Mouse (Mus musculus) forebrain, embryonic 16.5 days (tissue): Measurements from ENCODE around the gene Tssk3. TPM values are rescaled to one million over a fixed set of nuclear protein-coding genes. Genes with fewer than 3 reads are reported as not detected.

Experiments used
- ATAC-seq: fragments of 200-750 bp; cut with Nextera tagmentation; 2 replicates; pipeline ENCODE4 v1.8.0; 2017; ENCODE audit warnings: mild to moderate bottlenecking, moderate library complexity
- H3K27ac ChIP-seq: fragments of 300-500 bp; sonication (generic); 2 replicates; pipeline ENCODE4 v1.5.1; 2014; ENCODE audit warnings: low read length, control low read depth
- H3K27me3 ChIP-seq: fragments of 300-500 bp; sonication (generic); replicated peaks from 2 replicates; pipeline ENCODE4 v1.6.1; 2014; ENCODE audit warnings: low read length; ENCODE audit not compliant: control insufficient read depth, insufficient read depth
- H3K36me3 ChIP-seq: fragments of 300-500 bp; sonication (generic); 2 replicates; pipeline ENCODE4 v1.6.1; 2014; ENCODE audit not compliant: control insufficient read depth, insufficient read depth
- H3K4me1 ChIP-seq: fragments of 300-500 bp; sonication (generic); replicated peaks from 2 replicates; pipeline ENCODE4 v1.6.1; 2014; ENCODE audit warnings: low read length; ENCODE audit not compliant: control insufficient read depth, insufficient read depth
- H3K4me2 ChIP-seq: fragments of 300-500 bp; sonication (generic); 2 replicates; pipeline ENCODE4 v1.6.1; 2014; ENCODE audit warnings: mild to moderate bottlenecking, low read length, control low read depth
- H3K4me3 ChIP-seq: fragments of 300-500 bp; sonication (generic); replicated peaks from 2 replicates; pipeline ENCODE4 v1.5.1; 2014; ENCODE audit warnings: mild to moderate bottlenecking, low read length, control low read depth
- H3K9ac ChIP-seq: fragments of 300-500 bp; sonication (generic); replicated peaks from 2 replicates; pipeline ENCODE4 v1.6.1; 2014; ENCODE audit warnings: low read depth, low read length, control low read depth
- H3K9me3 ChIP-seq: fragments of 300-500 bp; sonication (generic); 2 replicates; pipeline ENCODE4 v1.6.1; 2016; ENCODE audit warnings: low read length; ENCODE audit not compliant: control insufficient read depth
- WGBS: fragments of 180-500 bp; shearing (Covaris S2); extraction: QIAGEN DNeasy Blood & Tissue Kit; methylation state at CpG from one replicate; pipeline ENCODE4 v1.1.7; 2014; 5-methylcytosine and 5-hydroxymethylcytosine counted together
- polyA plus RNA-seq: library from polyadenylated mRNA; unstranded; fragments of >200 nt; fragmentation: Nextera tagmentation; extraction: Ambion mirVana; gene quantifications from 2 replicates; pipeline ENCODE4 v1.2.1, GENCODE M21; 2015

The Tssk3 gene
- polyA plus RNA-seq, 1 experiment from 2014 or later = 0.76 TPM

DNA sequence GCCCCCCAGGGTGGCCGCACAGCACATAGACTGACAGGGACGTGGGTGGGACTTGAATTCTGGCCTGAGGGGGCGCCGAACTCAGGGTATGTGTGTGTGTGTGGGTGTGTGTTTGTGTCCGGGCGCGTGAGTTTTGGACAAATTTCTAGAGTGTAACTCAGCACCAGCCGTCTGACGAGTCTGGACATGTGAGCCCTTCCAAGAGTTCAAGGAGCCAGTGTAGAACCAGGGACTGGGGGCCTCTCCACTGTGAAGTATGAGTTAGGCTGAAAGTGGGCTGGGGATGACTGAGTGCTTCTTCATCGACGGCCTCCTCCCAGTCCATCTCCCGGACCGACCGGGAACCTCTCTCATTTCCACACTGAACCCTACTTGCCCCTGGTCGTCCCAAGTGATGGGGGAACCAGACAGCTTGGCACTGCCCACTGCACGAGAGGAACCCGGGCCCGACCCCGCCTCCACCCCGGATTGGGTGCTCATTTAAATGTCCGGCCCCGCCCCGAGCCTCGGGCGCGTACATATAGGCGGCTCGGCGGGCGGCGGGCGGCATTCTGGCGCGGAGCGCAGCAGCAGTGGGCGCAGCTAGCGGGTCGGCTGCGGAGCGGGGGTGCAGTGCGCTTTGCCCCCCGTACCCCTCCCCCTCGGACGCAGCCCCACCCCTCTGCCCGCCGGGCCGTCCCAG is 22.4 kb upstream of the Tssk3 start, which contains the start of gene Marcksl1:
TSS of gene Marcksl1 (plus strand) at position 496 of the 682 bp plus-strand sequence.
- no peaks in the 10 kb centered on the region for H3K27me3 ChIP-seq

DNA sequence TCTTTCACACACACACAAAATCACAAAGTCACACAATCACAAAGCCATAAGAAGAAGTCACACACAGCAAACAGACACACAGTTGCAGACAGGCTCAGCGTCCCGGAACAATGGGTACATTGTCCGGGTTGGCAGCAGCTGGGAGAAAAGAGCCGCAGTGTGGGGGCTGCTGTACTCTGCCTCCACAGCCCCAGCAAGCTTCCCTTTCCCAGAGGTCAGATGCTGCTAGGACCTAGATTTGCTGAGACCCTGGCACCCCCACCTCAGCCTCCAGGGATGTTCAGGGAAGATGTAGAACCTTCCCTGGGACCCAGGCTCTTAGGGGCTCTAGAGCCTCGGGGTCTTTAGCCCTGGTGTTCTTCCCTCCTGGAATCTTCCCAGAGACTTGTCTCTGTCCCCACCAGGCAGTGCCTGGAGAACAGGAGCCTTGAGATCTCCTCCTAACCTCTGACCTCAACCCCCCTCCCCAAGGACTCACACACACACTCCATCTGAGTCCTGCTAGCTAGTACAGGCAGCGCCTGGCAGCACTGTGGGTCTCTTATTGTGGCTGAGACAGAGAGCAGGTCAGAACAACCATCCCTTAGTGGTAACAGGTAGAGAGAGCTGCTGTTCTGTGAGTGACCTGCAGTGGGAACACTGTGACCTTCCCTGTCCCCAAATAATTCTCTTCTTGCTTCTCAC is 20.7 kb upstream of the Tssk3 start:
- Histone ChIP-seq H3K9ac (no peak overlapping the region), H3K9me3 (no peaks in the 10 kb centered on the region), H3K27ac (no peak overlapping the region), H3K27me3 (no peaks in the 10 kb centered on the region), H3K4me3 (no peak overlapping the region), H3K36me3 (peaks cover 4% of the 10 kb centered on the region; the same call in 1 of the 2 replicates), H3K4me2 (no peak overlapping the region), H3K4me1 (peaks cover 27% of the 10 kb centered on the region)
- ATAC-seq = no peak
- 14% methylated on average over 6 of the region's 6 CpGs for WGBS

More for the DNA sequence above, 22.4 kb upstream of the Tssk3 start, which contains the start of gene Marcksl1:
- ATAC-seq = peak; percentile 89
- peak within 1 kb of the TSS; percentile 77 for H3K4me2 ChIP-seq
- H3K9ac ChIP-seq = peak within 1 kb of the TSS; percentile 100
- H3K9me3 ChIP-seq = no peaks in the 10 kb centered on the region
- H3K4me3 ChIP-seq = peak within 1 kb of the TSS; percentile 99
- peak within 1 kb of the TSS; percentile 98 for H3K27ac ChIP-seq
- H3K36me3 ChIP-seq = peaks cover 8% of the 10 kb centered on the region; the same call in 1 of the 2 replicates
- WGBS = 5% methylated on average over 45 of the region's 47 CpGs
- H3K4me1 ChIP-seq = peaks cover 29% of the 10 kb centered on the region

DNA sequence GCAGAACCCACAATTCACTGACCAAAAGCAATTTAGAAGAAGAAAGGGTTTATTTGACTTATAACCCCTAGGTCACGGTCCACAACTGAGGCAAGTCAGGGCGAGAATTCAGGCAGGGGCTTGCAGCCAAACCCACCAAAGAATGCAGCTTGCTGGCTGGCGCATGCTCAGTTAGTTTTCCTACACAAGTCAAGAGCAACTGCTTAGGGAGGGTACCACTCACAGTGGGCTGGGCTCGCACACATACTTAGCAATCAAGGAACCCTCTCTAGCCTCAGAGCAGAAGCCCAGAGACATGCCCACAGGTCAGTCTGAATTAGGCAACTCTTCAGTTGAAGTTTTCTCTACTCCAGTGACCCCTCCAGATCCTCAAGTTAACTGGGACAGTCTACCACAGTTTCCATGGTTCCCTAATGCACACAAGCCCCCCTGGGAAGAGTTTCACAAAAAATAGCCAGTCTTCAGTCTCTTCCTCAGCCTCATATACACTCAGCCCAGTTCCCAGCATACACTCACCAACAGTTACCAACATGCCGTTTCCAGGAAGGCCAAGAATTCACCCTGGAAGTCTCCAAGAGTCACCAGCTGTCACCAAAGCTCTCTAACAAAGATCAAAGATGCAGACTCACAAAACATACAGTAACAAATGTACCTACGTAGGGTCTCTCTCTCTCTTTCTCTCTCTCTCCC is 20.0 kb upstream of the Tssk3 start:
- 0 out of 2 replicates have a peak, but pooled peaks cover 1% of the 10 kb centered on the region for H3K36me3 ChIP-seq
- H3K4me2 ChIP-seq = no peak overlapping the region
- no peak overlapping the region for H3K9ac ChIP-seq
- no peaks in the 10 kb centered on the region for H3K9me3 ChIP-seq
- no peak overlapping the region for H3K27ac ChIP-seq
- H3K4me3 ChIP-seq = no peak overlapping the region
- no peaks in the 10 kb centered on the region for H3K27me3 ChIP-seq
- peaks cover 22% of the 10 kb centered on the region for H3K4me1 ChIP-seq
- no peak for ATAC-seq
- WGBS = 44% methylated on average over 6 of the region's 6 CpGs

DNA sequence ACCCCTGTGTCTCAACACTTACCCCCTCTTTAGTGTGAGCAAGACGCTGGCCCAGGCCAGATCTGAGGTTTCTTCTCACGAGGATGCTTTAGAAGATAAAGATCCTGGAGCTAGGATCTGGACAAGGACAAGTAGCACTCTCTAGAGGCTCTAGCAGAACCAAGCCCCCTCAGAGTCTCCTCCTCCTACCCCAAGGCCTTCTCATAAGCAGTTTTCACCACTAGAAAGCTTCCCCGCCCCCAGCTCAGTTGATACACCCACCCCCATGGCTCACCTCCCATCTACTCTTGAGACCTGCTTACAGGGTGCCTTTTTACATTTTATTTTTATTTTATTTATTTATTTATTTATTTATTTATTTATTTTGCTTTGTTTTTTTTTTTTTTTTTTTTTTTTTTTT is 18.8 kb upstream of the Tssk3 start:
- 73% methylated on average over 3 of the region's 3 CpGs for WGBS
- Histone ChIP-seq H3K27me3 (no peaks in the 10 kb centered on the region), H3K4me1 (peaks cover 12% of the 10 kb centered on the region), H3K27ac (no peak overlapping the region), H3K4me3 (no peak overlapping the region), H3K9me3 (no peaks in the 10 kb centered on the region), H3K36me3 (no peaks in the 10 kb centered on the region), H3K9ac (no peak overlapping the region), H3K4me2 (no peak overlapping the region)
- ATAC-seq = no peak

DNA sequence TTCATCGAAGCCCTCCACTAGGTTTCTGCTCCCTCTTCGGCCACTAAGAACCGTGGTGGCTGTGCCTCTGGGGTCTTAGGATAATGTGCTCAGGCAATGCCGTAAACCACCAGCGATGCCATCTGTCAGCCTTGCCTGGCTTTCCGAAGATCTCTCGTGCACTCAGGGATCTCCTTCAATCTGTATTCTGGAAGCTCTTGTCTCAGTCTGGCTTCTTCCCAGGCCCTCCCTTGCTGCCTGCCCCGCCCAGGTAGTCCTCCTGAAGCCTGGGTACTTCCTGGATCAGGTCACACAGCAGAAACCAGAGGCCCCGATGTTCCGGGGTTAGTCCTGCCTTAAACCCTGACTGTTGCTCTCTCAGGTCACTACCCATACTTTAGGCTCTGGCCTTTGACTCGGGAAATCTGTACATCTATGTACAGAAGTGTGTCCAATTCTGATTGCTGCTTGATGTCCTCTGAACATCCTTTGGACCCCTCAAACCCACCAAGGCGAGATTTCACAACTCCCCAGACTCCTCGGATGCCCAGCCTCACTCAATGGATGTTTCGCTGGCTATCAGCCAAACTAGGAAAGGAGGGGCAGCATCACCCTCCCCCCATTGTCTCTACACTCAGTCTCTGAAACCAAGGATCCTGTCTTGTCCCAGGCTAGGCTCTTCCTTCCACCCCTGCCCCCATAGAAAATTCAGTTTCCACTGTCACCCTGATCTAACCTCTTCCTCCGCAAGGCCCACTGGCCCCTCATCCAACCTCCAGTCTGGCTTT is 18.2 kb upstream of the Tssk3 start:
- Histone ChIP-seq H3K9ac (no peak overlapping the region), H3K4me2 (no peak overlapping the region), H3K36me3 (no peaks in the 10 kb centered on the region), H3K27me3 (no peaks in the 10 kb centered on the region), H3K4me1 (peaks cover 12% of the 10 kb centered on the region), H3K9me3 (no peaks in the 10 kb centered on the region), H3K27ac (no peak overlapping the region), H3K4me3 (no peak overlapping the region)
- 57% methylated on average over 15 of the region's 15 CpGs for WGBS
- ATAC-seq = no peak

DNA sequence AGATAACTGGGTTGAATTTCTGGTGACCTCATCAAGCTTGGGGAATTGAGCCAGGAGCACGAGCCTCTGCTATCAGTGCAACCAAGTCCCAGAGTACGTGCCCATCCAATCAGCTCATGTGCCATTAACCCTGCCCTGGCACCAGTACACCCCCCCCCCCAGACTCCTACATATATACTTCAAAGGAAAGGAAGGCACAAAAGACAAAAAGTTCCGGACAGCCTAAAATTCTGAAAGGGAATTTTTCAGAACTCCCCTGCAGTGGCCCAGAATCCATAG is 17.4 kb upstream of the Tssk3 start:
- Histone ChIP-seq H3K4me2 (no peak overlapping the region), H3K4me3 (no peak overlapping the region), H3K4me1 (peaks cover 10% of the 10 kb centered on the region), H3K9ac (no peak overlapping the region), H3K9me3 (no peaks in the 10 kb centered on the region), H3K27ac (no peak overlapping the region), H3K36me3 (no peaks in the 10 kb centered on the region), H3K27me3 (no peaks in the 10 kb centered on the region)
- ATAC-seq = no peak
- 61% methylated on average over 3 of the region's 3 CpGs for WGBS

DNA sequence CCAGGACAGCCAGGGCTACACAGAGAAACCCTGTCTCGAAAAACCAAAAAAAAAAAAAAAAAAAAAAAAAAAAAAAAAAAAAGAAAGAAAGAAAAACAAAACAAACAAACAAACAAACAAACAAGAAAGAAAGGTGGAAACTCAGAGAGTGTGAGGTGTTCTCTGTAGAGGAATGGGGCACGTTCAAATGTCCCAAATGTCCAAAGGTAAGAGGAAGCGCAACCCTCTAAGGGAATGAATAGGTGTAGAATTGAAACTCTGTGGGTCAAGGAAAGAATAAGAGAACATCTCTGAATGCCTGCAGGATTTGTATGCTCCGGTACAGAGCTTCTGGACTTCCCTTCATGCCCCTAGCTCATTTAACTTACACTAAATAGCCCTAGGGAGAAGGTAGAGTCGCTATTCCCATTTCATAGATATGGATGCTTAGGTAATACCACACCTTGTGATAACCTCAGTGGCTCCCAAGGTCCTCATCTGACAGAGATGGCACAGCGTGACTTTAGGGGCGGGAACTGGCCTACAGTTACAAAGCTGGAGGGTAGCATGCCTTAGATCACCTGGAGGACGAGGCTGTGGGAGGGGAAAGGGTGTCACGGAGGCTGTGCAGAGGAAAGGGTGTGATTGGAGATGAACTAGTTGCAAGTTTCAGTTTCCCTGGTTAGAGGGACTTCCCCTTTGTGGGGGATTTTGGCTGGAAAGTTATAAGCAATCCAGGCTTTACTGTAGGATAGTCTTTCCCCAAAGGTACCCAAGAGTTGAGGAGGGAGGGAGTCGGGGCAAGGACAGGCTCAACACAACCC is 16.8 kb upstream of the Tssk3 start:
- ATAC-seq = no peak
- Histone ChIP-seq H3K4me3 (no peak overlapping the region), H3K36me3 (no peaks in the 10 kb centered on the region), H3K9ac (no peak overlapping the region), H3K9me3 (no peaks in the 10 kb centered on the region), H3K27ac (no peak overlapping the region), H3K27me3 (no peaks in the 10 kb centered on the region), H3K4me2 (no peak overlapping the region), H3K4me1 (peaks cover 6% of the 10 kb centered on the region)
- 66% methylated on average over 9 of the region's 10 CpGs for WGBS

DNA sequence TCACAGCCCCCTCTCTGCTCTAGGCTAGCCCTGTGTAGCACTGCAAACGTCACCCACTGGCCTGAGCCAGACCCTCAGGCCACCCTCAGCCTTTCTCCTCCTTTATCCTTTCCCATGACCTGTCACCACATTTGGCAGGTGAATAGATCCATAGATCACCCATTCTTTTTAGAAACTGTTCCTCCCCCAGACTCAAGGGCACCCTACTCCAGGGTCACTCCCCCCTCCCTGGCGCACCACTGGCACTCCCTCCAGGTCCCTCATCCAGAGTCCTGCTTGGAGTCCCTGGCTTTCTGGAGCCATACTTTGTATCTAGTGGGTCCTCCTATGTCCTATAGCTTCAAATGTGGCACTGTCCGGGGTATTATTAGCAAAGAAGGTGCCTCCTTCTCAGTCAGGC is 14.7 kb upstream of the Tssk3 start:
- ATAC-seq = no peak
- no peak overlapping the region for H3K4me3 ChIP-seq
- 79% methylated on average over 3 of the region's 3 CpGs for WGBS
- H3K36me3 ChIP-seq = no peaks in the 10 kb centered on the region
- no peak overlapping the region for H3K9ac ChIP-seq
- no peaks in the 10 kb centered on the region for H3K9me3 ChIP-seq
- H3K4me1 ChIP-seq = peaks cover 6% of the 10 kb centered on the region
- no peak overlapping the region for H3K4me2 ChIP-seq
- no peaks in the 10 kb centered on the region for H3K27me3 ChIP-seq
- no peak overlapping the region for H3K27ac ChIP-seq
